Mouse (Mus musculus) CH12F3 (cell line): Measurements from ENCODE around the gene Adcy1.

Source experiments
- in situ Hi-C: fragments of 300-500 bp; cut with MboI; formaldehyde crosslinking; loops from 2 replicates; pipeline ENCODE4 v1.14.3; 2020; ENCODE audit warnings: low sequenced_read_pairs

Gene Adcy1

DNA sequence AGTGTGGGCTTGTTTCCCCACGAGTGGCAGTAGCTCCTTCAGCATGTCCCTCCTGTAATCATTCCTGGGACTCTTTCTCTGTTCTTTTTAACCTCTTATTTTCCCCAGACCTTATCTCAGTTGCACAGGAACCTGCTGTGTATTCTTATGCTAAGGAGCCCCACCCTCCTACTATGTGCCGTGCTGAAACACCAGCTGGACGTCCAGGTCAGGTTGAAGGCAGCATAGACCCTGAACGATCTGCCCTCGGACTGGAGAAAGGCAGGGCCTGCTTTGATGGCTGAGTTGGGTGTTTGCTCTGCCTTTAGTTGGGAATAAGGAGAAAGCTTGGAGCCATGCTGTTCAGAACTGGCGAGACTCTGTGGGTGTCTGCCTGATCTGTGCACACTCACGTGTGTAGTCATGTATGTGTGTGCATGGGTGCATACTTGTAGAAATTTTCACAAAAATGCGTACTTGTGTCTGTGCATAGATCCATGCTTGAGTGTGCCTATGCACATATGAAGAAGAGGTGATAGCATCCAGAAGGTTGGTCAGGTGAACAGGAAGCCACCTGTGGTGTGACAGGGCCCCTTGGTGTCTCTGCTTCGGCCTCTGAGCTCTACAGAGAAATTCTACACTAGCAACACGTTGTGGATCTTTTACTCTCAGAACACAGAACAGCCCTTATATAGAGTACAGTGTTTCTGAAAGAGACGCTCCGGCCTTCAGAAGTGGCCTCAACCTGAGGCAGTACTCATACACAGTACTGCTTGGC, 5.4 kb downstream of the Adcy1 start:
- in situ Hi-C loops, result no loop called here

DNA sequence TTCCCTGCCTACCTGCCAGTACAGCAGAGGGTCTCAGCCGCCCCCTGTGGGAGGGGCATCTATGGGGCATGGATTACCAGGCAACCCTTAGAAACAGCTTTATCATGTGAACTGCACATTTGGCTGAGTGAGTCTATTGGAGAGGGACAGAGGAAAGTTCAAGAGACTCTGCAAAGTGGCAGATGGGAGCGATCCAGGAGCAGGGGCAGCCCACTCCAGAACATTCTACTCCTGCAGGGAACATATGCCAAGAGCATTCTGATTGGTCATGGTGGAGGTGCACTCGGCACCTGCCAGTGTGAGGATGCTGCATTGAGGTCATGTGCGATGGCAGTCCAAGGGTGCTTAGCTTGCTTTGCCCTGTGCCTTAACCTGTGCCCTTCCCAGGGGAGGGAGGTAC, 6.5 kb downstream of the Adcy1 start:
- in situ Hi-C loops, result no loop called here

DNA sequence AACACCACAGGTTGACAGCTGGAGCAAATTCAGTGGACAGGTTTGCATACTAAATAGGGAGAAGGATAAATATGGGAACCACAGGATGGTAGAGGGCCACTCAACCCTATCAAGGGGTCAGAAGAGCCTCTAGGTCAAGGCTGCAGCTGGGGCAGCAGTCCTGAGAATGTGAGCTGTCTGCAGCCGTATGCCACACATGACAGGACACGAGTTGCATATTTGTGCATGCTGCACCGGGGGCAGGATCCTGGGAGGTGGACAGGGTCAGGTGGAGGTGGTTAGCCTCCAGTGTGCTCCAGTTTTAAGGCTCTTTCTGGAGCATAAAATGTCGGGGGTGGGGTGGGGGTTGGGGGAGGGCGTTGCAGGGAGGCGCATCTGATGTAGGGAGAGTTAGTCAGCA, 8.3 kb downstream of the Adcy1 start:
- in situ Hi-C loops, result no loop called here

DNA sequence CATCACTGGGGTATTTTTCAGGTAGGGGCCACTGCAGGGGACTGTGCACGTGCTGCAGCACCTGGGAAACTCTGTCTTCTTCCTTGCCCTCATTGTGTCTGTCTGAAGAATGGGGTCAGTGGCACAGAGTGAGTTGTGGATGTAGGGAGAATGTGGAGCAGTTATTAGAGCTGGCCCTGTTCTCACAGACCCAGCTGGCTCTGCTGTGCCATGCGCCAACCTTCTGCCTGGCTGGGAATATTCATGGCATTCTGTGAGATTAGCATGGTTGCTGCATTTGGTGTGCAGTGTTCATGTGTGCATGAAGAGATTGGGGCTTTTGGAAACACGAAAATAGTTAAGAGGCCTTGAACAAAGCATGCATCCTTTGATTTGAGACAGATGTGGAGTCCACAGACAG, 10.3 kb downstream of the Adcy1 start:
- in situ Hi-C loops, result no loop called here

DNA sequence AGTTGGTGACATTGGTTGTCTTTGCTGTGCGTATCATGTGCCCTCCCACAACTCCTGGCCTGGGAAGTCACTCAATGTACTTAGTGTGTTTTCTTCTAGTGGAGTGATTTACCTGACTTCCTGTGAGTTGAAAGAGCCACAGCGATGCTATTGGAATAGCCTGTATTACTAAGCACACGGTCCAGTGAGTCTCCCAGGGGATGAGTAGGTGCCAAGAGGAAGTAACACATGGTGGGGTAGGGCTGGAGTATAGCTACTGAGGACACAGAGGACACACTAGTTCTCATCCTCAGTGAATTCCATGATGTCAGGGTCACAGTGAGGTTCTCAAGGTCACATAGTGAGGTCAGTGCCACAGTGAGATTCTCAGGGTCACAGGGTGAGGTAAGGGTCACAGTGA, 13.2 kb downstream of the Adcy1 start:
- in situ Hi-C loops, result no loop called here

DNA sequence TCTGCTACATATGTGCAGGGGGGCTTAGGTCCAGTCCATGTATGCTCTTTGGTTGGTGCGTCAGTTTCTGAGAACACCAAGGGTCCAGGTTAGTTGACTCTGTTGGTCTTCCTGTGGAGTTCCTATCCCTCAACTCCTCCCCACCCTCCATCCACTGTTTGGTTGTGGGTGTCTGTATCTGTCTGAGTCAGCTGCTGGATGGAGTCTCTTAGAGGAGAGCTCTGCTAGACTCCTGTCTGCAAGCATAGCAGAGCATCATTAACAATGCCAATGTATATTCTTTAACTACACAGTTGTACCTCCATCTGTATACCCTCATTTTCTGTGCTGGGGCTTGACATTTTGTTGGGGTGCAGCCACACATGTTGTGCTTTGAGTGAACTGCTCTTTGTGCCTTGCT, 18.6 kb downstream of the Adcy1 start:
- in situ Hi-C loops, result no loop called here

DNA sequence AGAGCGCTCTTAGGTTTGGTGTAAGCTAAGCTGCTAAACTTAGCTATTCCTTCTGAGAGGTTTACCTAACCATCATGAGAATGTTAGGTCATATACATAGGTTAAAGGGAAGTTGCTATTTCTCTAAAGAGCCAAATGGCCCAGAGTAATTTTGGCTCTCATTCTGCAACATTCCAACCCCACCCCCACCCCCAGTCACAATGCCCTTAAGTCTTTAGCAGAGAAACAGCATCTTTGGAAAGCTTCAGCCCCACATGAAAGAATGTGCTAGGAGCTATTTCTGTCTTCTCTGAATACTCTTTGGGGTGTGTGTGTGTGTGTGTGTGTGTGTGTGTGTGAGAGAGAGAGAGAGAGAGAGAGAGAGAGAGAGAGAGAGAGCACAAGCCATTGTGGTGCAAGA, 20.6 kb downstream of the Adcy1 start:
- in situ Hi-C loops, result no loop called here

DNA sequence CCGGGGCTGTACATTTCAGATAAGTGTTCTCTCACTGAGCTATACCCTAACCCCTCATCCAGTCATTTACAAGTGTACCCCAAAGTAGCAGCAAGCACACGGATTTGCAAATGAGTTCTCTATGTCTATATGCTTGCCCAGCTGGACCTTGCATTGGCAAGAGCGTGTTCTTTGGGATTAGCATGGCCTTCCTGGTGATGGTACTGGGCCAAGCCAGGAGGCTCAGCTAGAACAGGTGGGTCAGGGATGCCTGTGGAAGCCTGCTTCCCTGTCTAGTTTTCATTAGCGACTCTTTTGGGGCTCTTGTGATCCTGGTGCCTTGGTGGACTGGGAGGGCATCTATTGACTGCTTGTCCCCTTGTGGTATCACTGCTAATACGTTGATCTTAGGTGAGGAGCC, 21.9 kb downstream of the Adcy1 start:
- in situ Hi-C loops, result no loop called here

DNA sequence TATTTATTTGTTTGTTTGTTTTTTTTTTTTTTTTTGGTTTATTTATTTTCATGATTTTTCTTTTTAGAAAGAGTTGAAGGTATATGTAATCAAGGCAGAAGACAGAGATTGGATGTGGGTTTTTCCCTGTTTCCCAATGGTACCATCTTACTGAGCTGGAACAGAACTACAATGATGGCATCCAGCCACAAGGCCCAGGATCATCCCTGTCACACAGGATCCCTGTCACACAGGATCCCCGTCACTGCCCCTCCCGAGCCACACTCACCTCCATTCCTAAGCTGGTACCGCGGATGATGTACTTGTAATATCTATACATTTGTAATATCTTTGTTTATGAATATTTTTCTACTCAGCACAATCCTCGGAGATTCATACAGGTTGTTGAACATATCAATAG, 27.8 kb downstream of the Adcy1 start:
- in situ Hi-C loops, result no loop called here

DNA sequence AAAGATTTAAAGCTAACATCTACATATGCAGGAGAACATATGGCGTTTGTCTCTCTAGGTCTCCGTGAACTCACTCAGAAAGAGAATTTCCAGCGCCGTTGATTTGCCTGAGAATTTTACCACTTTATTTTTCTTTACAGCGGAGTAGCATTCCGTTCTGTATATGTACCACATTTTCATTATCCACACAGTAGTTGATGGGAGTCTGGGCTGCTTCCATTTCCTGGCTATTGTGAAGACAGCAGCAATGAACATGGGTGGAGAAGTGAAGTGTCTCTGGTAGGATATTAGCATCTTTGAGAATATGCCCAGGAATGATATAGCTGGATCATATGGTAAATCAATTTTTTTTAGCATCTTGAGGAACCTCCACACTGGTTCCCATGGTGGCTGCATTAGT, 31.6 kb downstream of the Adcy1 start:
- in situ Hi-C loops, result no loop called here

DNA sequence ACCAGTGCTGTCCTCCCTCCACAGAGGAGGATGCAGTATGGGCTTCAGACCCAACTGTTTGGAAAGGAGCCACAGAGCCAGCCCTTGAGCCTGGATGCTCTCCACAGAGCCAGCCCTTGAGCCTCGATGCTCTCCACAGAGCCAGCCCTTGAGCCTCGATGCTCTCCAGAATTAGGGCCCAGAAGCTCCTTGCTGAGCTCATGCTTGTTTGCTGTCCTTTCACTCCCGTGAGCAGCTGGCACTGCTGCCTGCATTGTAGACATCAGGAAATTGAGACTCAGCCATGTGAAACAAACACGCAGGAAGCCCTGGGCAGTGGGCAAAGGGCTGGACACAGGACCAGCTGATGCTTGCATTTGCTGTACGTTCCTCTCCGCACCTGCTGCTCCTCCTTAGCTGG, 38.4 kb downstream of the Adcy1 start:
- in situ Hi-C loops, result no loop called here

DNA sequence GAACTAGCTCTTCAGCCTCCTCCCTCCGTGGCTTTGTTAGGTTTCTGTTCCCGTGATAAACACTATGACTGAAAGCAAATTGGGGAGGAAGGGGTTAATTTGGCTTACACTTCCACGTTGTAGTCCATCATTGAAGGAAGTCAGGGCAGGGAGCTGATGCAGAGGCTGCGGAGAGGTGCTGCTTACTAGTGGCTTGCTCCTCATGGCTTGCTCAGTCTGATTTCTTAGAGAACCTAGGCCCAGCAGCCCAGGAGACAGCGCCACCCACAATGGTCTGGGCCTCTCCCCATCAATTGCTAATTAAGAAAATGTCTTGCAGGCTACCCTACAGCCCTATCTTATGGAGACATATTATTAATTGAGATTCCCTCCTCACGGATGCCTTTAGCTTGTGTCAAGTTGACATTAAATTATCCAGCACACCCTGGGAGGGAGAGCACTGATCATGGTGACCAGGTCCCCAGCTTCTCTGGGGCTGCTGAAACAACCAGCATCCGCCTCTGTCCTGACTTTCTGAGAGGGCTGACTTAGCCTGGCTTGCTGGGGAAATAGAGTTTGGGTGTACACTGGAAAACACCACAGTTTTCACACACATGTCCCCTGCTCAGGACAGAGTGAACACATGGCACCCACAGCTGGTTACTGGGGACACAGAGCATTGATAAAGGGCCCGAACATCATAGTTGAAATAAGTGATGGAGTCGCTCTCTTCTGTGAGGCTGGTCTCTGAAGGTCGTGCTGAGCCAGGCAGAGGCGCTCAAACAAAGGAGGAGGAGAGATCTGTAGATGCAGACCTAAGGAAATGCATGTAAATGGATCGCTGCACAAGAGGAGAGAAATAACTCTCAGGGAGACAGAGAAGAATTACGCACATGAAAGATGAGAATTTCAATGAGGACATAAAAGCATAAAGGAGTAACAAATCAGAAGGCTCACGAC, 39.2 kb downstream of the Adcy1 start:
- in situ Hi-C loops, result no loop called here

DNA sequence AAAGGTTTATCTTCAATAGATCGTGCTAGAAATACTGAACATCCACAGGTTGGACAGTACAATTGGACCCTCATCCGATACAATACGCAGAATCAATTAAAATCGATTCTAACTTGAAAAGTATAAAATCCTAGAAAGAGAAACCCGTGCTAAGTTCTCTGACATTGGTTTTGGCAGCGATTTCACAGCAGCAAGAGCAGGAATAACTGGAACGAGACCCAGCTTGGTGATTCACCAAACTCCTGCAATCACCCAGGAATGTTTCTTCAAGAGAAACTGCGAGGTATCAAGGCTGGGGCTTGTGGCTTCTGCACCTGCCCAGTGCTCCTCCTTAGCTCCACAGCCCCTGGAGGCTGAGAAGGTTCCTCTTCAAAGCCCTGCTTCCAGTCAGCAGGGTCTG, 42.0 kb downstream of the Adcy1 start:
- in situ Hi-C loops, result no loop called here

DNA sequence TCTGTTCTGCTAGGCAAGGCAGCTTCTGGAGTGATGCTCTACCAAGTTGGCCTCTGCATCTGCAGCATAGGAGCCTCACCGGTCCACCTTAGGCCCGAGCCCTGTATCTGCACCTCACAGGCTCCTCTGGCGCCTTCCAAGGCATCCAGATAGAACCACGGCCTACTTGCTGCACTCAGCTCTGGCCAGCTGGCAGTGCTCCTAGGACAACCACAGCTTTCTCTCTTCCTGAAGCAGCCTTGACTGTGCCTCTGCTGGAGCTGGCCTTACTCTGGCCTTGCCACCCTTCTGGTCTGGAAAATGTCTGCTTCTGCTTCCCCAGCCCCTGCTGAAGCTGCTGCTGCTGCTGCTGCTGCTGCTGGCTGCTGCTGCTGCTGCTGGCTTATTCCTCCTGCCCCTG, 45.8 kb downstream of the Adcy1 start:
- in situ Hi-C loops, result no loop called here

DNA sequence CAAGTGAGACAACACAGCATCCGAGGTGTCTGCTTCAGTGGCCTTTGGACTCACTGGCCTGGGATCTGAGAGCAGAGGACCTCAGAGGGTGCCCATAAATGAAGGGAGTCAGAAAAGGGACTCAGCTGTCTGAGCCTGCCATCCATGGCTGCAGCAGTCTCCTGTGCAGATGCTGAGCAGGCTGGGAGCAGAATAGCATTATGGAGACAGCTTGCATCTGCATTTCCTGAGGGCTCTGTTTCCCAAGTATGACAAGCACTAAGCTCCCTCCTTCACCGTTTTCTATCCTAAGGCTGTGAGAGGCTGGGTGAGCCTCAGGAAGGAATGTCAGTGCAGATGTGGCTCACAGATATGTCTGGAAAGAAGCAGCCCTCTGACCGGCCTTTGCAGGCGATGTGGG, 49.8 kb downstream of the Adcy1 start:
- in situ Hi-C loops, result no loop called here

DNA sequence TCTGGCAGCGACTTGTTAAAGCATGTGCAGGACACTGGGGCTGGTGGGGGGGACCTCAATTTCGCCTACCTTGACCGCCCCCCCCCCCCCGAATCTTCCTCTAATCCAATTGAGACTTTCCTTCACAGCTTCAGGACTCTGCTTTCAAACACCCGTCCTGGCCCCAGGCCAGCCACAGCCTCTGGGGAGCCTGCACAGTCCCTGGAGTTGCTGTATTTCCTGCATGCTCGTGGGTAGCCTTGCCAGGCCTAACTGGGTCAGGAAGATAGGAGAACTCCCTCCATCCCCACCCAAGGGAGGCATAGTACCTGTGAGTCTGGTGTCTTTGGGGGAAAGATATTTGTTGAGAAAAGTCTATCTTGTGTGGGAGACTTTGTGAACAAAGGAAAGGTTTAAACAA, 50.4 kb downstream of the Adcy1 start:
- in situ Hi-C loops, result no loop called here

DNA sequence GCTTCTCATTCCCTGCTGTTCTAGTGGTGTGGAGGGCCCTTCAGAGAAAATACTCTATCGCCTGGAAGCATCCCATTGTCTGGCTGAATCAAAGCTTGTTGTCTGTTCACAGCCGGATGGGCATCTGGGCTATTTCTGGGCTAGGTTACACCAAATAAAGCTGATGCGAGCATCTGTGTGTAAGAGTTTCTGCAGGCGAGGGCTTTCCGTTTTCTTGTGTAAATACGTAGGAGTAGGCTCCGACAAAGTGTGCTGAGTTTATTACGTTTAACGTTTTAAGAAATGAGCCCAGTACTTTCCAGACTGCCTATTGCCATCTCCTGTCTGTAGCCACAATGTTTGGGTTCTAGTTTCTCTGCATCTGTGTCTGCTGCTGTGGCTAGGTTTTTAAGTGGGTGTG, 51.0 kb downstream of the Adcy1 start:
- in situ Hi-C loops, result no loop called here

DNA sequence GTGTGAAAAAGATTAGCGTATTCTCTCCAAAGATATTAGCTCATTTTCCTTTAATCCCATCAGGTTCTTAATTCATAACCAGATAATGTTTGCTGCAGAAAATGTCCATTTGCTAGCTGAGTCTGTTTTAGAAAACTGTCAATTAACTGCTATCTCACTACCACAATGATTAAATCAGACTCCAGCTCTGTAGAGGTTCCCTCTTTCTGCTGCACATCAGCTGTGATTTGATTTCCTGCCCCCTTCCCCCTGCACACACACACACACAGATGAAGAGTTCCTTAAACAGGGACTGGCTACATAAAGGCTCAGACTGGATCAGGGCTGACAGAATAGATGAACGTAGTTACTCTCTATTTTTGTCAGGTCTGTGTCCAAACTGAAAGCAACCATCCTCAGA, 53.4 kb downstream of the Adcy1 start:
- in situ Hi-C loops, result no loop called here

DNA sequence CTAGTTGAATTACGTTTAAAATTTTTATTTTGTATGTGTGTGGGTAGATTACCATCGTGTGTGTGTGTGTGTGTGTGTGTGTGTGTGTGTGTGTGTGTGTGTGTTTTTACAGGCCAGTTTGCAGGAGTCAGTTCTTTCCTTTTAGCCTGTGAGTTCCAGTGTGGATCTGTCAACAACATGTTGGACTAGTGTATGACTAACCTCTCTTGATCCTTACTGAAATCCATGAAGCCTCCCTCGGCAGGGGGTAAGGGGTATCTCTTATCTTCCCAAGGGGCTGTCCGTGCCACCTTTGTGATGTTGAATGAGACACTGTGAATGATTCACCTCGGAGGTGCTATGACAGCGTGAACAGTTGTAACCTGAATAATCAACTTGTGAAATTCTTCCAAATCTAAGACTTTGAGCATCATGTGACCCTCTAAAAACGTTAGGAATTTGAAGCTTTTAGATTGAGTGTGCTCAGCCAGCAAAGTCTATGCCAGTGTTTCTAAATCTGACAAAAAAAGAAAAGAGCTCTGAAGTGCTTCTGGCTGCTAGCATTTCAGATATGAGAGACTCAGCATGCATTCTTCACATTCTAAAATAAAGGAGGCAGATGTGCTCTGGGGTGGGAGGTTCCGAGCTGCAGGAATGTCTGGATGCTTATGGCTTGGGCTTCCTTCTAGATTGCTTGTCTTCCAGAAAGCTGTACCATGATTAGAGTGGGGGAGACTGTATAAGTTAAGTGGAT, 66.2 kb downstream of the Adcy1 start:
- in situ Hi-C loops, result no loop called here

DNA sequence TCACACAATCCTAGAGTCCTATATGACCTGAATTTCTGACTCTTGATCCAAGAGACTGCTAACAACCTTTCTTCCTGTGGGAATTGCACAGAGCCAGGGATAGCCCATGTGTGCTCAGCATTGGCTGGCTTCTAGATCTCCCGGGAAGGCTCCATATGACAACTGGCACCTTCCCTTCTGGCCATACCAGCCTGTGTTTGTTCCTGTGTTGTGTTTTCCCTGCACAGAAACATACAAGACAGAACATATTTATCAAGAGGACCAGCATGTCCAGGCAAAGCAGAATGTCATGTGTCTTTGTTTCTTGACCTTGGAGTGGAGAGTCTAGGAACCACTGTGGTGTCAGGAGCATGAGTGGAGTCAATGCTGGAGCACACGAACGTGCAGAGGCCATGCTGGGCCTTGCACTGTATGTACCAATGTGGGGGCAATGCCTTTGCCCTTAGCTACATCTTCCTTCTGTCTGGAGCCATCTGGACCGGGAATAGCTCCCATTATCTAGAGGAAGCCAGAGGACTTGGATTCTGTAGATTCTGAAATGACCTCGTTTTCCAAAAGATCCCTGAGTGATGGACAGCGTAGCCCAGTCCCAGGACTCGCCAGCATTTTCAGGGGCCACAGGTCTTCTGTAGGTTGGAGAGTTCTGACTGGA, 69.6 kb downstream of the Adcy1 start:
- in situ Hi-C loops, result no loop called here

DNA sequence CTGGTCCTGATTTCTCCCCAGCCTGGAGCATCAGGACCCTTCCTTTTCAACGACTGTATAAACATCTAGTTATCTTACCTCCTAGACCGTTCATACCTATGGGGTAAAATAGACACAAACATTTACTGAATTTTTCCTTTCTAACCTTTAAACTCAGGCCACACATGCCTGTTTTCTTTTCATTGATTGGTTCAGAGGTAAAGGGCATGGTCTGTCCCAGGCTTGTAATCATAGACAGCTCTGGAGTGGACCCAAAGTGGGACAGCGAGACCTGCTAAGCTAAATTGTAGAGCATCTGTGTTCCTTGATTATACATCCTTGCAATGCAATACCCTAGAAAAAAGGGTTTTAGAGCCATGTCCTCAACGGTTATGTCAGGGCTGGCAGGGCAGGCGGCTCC, 70.4 kb downstream of the Adcy1 start:
- in situ Hi-C loops, result no loop called here
